ENCODE assay signal across 16 mouse cellular contexts in the genomic region with DNA sequence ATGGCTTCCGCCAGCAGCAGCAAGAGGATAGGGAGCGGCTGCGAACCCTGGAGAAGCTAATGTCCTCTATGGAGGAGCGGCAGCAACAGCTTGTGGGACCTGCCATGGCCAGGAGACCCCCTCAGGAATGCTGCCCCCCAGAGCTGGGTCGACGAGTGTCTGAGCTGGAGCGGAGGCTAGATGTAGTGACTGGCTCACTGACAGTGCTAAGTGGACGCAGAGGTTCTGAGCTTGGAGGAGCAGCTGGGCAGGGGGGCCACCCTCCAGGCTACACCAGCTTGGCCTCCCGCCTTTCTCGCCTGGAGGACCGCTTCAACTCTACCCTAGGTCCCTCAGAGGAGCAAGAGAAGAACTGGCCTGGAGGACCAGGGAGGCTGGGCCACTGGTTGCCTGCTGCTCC. TPM values are rescaled to one million over a fixed set of nuclear protein-coding genes. Genes with fewer than 3 reads are reported as not detected.
DNase-seq lines count a peak whose midpoint lies in the region; ATAC-seq and TF ChIP-seq lines count a peak whose summit lies in the region.
"Had no signal": no experiment of that assay in that cellular context is flagged by ENCODE, and none has a peak within 500 bp of the region (broad histone marks: within the 10 kb centered on the region; RNA-seq: fewer than 3 reads in every experiment).

No protein-coding gene starts in this region.

- peaks cover 20% of the 10 kb centered on the region; the same call in 1 of the 2 replicates for H3K36me3 ChIP-seq in heart, postnatal 0 days (replicated peaks; ENCODE audit: control insufficient read depth, insufficient read depth, low read length)
- H3K36me3 ChIP-seq in megakaryocyte, embryonic 14.5 days (replicated peaks; ENCODE audit: low read length), result peaks cover 62% of the 10 kb centered on the region
- H3K36me3 ChIP-seq in liver, embryonic 12.5 days, result peaks cover 44% of the 10 kb centered on the region

- H3K4me3 ChIP-seq in heart, postnatal 0 days (ENCODE audit: low read depth, low read length), result no peak overlapping the region
- peak overlapping the region; percentile 98 for H3K4me3 ChIP-seq in megakaryocyte, embryonic 14.5 days (replicated peaks)
- no peak overlapping the region for H3K4me3 ChIP-seq in liver, embryonic 12.5 days

- peak overlapping the region; percentile 82 for H3K27ac ChIP-seq in heart, postnatal 0 days (ENCODE audit: low read depth)
- H3K27ac ChIP-seq in liver, embryonic 12.5 days, result 0 out of 2 replicates have a peak overlapping the region, but pooled peaks have one; percentile 1
- H3K27ac ChIP-seq: embryonic facial prominence, embryonic 12.5 days; hindbrain, postnatal 0 days; liver, embryonic 14.5 days had no signal

- TF ChIP-seq CTCF in heart, postnatal 0 days (IDR thresholded peaks at IDR 0.05; ENCODE audit: low read depth), result no peak

- WGBS in heart, postnatal 0 days, result 89% methylated on average over 11 of the region's 11 CpGs
- 83% methylated on average over 11 of the region's 11 CpGs for WGBS in liver, embryonic 12.5 days (ENCODE audit: insufficient replicate concordance)

- H3K4me1 ChIP-seq in heart, postnatal 0 days (ENCODE audit: control insufficient read depth, insufficient read depth), result peaks cover 32% of the 10 kb centered on the region
- peaks cover 89% of the 10 kb centered on the region for H3K4me1 ChIP-seq in megakaryocyte, embryonic 14.5 days
- peaks cover 91% of the 10 kb centered on the region for H3K4me1 ChIP-seq in liver, embryonic 12.5 days

- DNase-seq in cerebellum, adult 9-10 months, result peak; percentile 43
- no peak for DNase-seq in cerebellum, postnatal 4 days (ENCODE audit: low spot score in 2 of 2)
- no peak for DNase-seq in heart, postnatal 0 days (ENCODE audit: low spot score)
- DNase-seq in heart, adult 8-10 months (ENCODE audit: low spot score), result no peak
- no peak for DNase-seq in layer of hippocampus, adult 9-11 months
- DNase-seq: cerebellum, adult 8-10 months; kidney, postnatal 14 days; right cerebral cortex, postnatal 14 days; thymus, postnatal 25 days had no signal

- ATAC-seq in heart, postnatal 0 days (ENCODE audit: insufficient read depth, low read depth), result no peak
- ATAC-seq in megakaryocyte, adult 5-6 weeks (ENCODE audit: poor library complexity, severe bottlenecking), result no peak
- ATAC-seq in liver, embryonic 12.5 days, result no peak
- ATAC-seq: forebrain, embryonic 16.5 days; hindbrain, postnatal 0 days had no signal

- TF ChIP-seq EP300 in heart, postnatal 0 days (IDR thresholded peaks at IDR 0.05; ENCODE audit: low read depth), result no peak

- H3K9me3 ChIP-seq in heart, postnatal 0 days (replicated peaks; ENCODE audit: control insufficient read depth, low read length), result no peaks in the 10 kb centered on the region
- H3K9me3 ChIP-seq in megakaryocyte, embryonic 14.5 days, result no peaks in the 10 kb centered on the region
- no peaks in the 10 kb centered on the region for H3K9me3 ChIP-seq in liver, embryonic 12.5 days (replicated peaks)
- H3K9me3 ChIP-seq: embryonic facial prominence, embryonic 12.5 days had no signal

- H3K4me2 ChIP-seq in heart, postnatal 0 days (ENCODE audit: low read depth, low read length), result no peak overlapping the region
- no peak overlapping the region for H3K4me2 ChIP-seq in liver, embryonic 12.5 days
- H3K4me2 ChIP-seq: embryonic facial prominence, embryonic 12.5 days had no signal

- H3K9ac ChIP-seq in heart, postnatal 0 days (replicated peaks; ENCODE audit: low read depth, low read length), result no peak overlapping the region
- H3K9ac ChIP-seq in liver, embryonic 12.5 days, result no peak overlapping the region
- H3K9ac ChIP-seq: liver, embryonic 14.5 days had no signal

- H3K27me3 ChIP-seq in heart, postnatal 0 days (ENCODE audit: control insufficient read depth, insufficient read depth, low read length), result no peaks in the 10 kb centered on the region
- no peaks in the 10 kb centered on the region for H3K27me3 ChIP-seq in megakaryocyte, embryonic 14.5 days (replicated peaks)
- H3K27me3 ChIP-seq in liver, embryonic 12.5 days (replicated peaks), result no peaks in the 10 kb centered on the region
- H3K27me3 ChIP-seq: embryonic facial prominence, embryonic 12.5 days had no signal

RNA-seq across cellular contexts. Expression of a gene that starts 3.9 kb away (rescaled TPM):
- 11.8 and 15.0 TPM in 2 replicates for total RNA-seq in heart, postnatal 0 days (2014; rRNA removed; ENCODE audit: low replicate concordance)
- polyA plus RNA-seq in heart, postnatal 0 days (2015; fragmentation: Nextera tagmentation; extraction: Ambion mirVana), result 16.2 and 18.5 TPM in 2 replicates
- 10 to 100 TPM; 23.8 to 31.8 (median 26.6) TPM for total RNA-seq in heart, adult 8-10 months (2022)
- 11.7 and 40.4 TPM in 2 replicates for polyA plus RNA-seq in megakaryocyte, embryonic 14.5 days (2012; ENCODE audit: insufficient read depth, low replicate concordance)
- total RNA-seq in megakaryocyte, adult 5-6 weeks (2015), result 92.3 and 93.8 TPM in 2 replicates
- total RNA-seq in megakaryocyte, adult 5-6 weeks (2017), result 52.7 and 70.7 TPM in 2 replicates
- polyA plus RNA-seq in liver, embryonic 12.5 days (2016; fragmentation: Nextera tagmentation; extraction: Ambion mirVana), result 33.6 and 36.3 TPM in 2 replicates

RNA-seq across cellular contexts. Expression of a gene that starts 4.1 kb away (rescaled TPM):
- 63.5 and 64.5 TPM in 2 replicates for total RNA-seq in heart, postnatal 0 days (2014; rRNA removed; ENCODE audit: low replicate concordance)
- 68.3 and 70.4 TPM in 2 replicates for polyA plus RNA-seq in heart, postnatal 0 days (2015; fragmentation: Nextera tagmentation; extraction: Ambion mirVana)
- 10 to 100 TPM; 13.9 to 16.6 (median 16.0) TPM for total RNA-seq in heart, adult 8-10 months (2022)
- 427 and 497 TPM in 2 replicates for polyA plus RNA-seq in megakaryocyte, embryonic 14.5 days (2012; ENCODE audit: insufficient read depth, low replicate concordance)
- 20.2 and 20.3 TPM in 2 replicates for total RNA-seq in megakaryocyte, adult 5-6 weeks (2015)
- 25.5 and 35.5 TPM in 2 replicates for total RNA-seq in megakaryocyte, adult 5-6 weeks (2017)
- 70.0 and 73.6 TPM in 2 replicates for polyA plus RNA-seq in liver, embryonic 12.5 days (2016; fragmentation: Nextera tagmentation; extraction: Ambion mirVana)

RNA-seq across cellular contexts. Expression of a gene that starts 9.8 kb away (rescaled TPM):
- 201 and 280 TPM in 2 replicates for total RNA-seq in heart, postnatal 0 days (2014; rRNA removed; ENCODE audit: low replicate concordance)
- 334 and 356 TPM in 2 replicates for polyA plus RNA-seq in heart, postnatal 0 days (2015; fragmentation: Nextera tagmentation; extraction: Ambion mirVana)
- 100 to 1,000 TPM; 140 to 164 (median 156) TPM for total RNA-seq in heart, adult 8-10 months (2022)
- polyA plus RNA-seq in megakaryocyte, embryonic 14.5 days (2012; ENCODE audit: insufficient read depth, low replicate concordance), result 57.7 and 180 TPM in 2 replicates
- 342 and 413 TPM in 2 replicates for total RNA-seq in megakaryocyte, adult 5-6 weeks (2015)
- 286 and 294 TPM in 2 replicates for total RNA-seq in megakaryocyte, adult 5-6 weeks (2017)
- 374 and 383 TPM in 2 replicates for polyA plus RNA-seq in liver, embryonic 12.5 days (2016; fragmentation: Nextera tagmentation; extraction: Ambion mirVana)

RNA-seq across cellular contexts. Expression of a gene that starts 28.0 kb away (rescaled TPM):
- 0.77 and 3.0 TPM in 2 replicates for total RNA-seq in heart, postnatal 0 days (2014; rRNA removed; ENCODE audit: low replicate concordance)
- polyA plus RNA-seq in heart, postnatal 0 days (2015; fragmentation: Nextera tagmentation; extraction: Ambion mirVana), result 1.1 and 1.2 TPM in 2 replicates
- under 1 TPM; 0.37 to 0.97 (median 0.60) TPM for total RNA-seq in heart, adult 8-10 months (2022)
- not detected in 2 replicates for polyA plus RNA-seq in megakaryocyte, embryonic 14.5 days (2012; ENCODE audit: insufficient read depth, low replicate concordance)
- total RNA-seq in megakaryocyte, adult 5-6 weeks (2015), result not detected in 2 replicates
- not detected in 2 replicates for total RNA-seq in megakaryocyte, adult 5-6 weeks (2017)
- polyA plus RNA-seq in liver, embryonic 12.5 days (2016; fragmentation: Nextera tagmentation; extraction: Ambion mirVana), result 4.2 and 5.1 TPM in 2 replicates

RNA-seq across cellular contexts. Expression of a gene that starts 28.9 kb away (rescaled TPM):
- total RNA-seq in heart, postnatal 0 days (2014; rRNA removed; ENCODE audit: low replicate concordance), result 18.1 and 28.2 TPM in 2 replicates
- polyA plus RNA-seq in heart, postnatal 0 days (2015; fragmentation: Nextera tagmentation; extraction: Ambion mirVana), result 4.2 and 4.9 TPM in 2 replicates
- 1 to 10 TPM; 4.9 to 6.3 (median 5.6) TPM for total RNA-seq in heart, adult 8-10 months (2022)
- polyA plus RNA-seq in megakaryocyte, embryonic 14.5 days (2012; ENCODE audit: insufficient read depth, low replicate concordance), result 36.7 and 70.8 TPM in 2 replicates
- 5.7 and 7.1 TPM in 2 replicates for total RNA-seq in megakaryocyte, adult 5-6 weeks (2015)
- 3.6 and 3.9 TPM in 2 replicates for total RNA-seq in megakaryocyte, adult 5-6 weeks (2017)
- 7.0 and 7.2 TPM in 2 replicates for polyA plus RNA-seq in liver, embryonic 12.5 days (2016; fragmentation: Nextera tagmentation; extraction: Ambion mirVana)
